Mouse (Mus musculus): ENCODE data around the gene Ddx41. TPM values are rescaled to one million over a fixed set of nuclear protein-coding genes. Genes with fewer than 3 reads are reported as not detected.

The Ddx41 gene
- total RNA-seq, 2 experiments from 2014 or later: 12.7 to 13.7 TPM

DNA sequence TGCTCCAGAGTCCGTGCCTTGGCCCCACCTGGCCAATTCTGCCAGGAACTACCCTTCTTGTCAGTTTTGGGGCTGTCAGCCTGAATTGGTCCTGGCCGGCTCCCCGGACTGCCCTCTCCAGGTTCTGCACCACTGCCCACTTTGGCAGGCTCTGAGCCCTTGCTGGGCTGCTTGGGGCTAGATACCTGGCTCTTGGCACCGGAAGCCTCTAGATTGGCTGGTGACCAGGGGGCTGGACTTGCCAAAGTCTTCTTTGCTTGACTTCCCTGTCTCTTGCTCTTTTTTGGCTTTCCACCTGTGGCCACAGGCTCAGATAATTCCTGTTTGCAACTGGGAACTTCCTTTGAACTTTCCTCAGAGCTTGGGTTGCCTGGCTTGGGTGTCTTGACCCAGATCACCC, 6.4 kb upstream of the Ddx41 start:
- no peak for DNase-seq

GRCm38 (mm10) chr13:55540933-55541332, 4.5 kb upstream of the Ddx41 start:
- no peak for DNase-seq

DNA sequence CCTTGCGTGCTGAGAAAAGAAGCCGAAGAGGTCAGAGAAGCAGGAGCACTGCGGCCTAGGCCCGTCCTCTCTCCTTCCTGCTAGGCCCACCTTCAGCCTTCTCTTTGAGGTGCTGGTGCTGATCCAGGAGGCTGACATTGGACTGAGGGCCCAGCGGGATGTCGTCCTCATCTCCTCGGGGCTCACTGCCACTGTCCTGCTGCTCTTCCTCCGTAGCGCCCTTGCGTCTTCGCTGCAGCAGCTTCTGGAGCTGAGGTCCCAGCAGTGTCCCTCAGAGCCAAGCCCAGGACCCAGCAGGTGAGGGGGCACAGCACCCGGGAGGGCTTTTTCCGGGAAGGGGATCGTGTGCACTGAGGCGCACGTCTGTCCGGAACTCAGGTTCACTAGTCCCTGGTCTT, 663 bp downstream of the Ddx41 start:
- no peak for DNase-seq

GRCm38 (mm10) chr13:55535191-55535590, 1.3 kb downstream of the Ddx41 start:
- DNase-seq: no peak

DNA sequence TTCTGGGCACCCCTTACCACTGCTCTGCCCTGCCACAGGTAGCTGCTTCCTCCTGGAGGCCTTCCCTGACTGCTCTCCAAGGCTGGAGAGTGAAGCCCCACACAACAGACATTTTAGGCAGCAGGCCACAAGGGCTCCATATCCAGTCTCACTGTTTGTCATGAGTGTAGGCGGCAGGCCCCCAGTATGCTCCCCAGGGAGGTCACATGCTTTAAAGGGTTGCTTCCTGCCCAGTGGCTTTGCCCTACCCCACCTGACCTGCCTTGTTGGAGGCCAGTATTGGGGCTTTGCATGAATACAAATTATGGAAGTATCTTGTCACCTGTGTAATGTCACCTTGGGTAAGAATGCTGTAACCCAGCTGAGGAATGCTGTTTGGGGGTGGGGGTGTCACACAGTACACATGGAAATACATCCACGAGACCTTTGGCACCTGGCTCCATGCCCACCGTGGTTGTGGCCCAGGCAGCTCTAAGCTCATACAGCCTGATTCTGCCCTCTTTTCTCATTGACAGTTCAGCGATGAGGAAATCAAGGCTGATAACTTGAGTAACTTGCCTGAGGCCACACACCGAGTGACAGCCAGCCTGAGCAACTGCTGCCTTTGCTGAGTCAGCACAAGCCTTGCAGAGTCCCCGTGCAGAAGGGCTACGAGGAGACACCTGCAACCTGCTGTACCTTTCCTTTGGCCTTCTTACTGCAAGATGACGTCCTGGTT, 7.1 kb downstream of the Ddx41 start, which contains the start of gene Dok3:
TSS of gene Dok3 (minus strand) at position 99 of the 718 bp plus-strand sequence.
- DNase-seq: no peak

DNA sequence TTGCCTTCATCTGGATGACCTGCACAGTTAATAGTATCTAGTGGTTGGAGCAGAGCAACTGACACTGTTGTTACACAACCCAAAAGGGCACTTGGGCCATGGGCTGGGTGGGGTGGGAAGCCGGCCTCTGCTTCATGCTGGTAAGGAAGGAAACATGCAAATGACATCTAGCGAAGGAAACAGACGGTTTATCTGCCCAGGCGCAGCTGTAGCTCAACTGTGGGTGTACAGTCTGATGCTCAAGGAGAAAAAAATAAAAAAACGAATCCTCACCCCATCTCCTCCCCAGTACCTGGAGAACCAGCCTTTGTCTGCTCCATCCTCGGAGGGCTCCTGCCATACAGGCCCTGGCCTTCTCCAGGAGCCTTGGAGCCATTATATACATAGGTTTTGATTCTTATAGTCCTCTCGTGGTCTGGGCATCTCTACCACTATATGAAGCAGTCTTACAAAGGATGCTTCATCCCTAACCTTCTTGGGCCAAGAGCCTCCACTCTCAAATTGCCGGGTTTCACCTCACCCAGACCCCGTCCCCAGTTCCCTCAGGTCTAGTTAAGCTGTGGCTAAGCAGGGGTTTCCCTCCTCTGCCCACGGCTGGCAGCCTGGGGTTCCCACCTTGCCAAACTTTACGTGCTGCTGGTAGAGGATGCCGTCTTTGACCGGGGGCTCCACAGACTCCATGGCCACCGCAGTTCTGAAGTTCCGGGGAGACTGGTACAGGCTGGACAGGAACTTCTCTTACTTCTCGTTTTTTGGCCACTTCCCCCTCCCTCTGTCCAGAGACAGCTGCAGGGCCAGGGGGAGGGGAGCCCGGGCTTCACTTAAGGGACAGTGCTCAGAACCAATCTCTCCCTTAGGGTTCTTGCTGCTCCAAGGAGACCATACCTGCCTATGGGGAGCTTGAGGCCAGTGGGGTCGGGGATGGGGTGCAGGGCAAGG, 8.4 kb downstream of the Ddx41 start:
- no peak for DNase-seq

- DNase-seq: no peak
Measured at GRCm38 (mm10) chr13:55527212-55527611, 9.2 kb downstream of the Ddx41 start.

DNA sequence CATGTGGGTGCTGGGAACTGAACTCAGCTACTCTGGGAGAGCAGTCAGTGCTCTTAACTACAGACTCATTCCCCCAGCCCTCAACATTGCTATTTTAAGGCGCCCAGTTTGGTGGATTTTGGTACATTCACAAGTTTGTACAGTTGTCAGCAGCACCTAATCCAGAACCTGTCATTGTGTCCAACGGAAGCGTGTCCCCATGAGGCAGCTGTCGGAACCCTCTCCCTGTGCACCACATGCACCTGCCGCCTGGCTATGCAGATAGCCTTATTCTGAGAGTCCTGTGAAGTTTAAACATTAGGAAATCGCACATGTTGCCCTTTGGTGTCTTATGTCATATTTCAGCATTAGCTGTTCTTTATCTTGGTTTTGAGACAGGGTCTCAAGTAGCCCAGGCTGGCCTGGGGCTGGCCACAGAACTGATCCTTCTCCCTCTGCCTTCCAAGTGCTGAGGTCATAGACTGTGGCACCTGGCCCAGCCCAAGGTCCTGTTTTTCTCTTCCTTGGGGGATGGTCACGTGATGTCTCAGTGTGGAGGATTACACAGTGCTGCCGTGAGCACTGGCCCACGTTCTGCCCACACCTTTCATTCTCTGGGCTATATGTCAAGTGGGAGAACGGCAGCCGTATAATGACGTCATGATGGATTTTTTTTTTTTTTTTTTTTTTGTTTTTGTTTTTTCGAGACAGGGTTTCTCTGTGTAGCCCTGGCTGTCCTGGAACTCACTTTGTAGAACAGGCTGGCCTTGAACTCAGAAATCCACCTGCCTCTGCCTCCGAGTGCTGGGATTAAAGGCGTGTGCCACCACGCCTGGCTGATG, 10.5 kb downstream of the Ddx41 start:
- DNase-seq: no peak

DNA sequence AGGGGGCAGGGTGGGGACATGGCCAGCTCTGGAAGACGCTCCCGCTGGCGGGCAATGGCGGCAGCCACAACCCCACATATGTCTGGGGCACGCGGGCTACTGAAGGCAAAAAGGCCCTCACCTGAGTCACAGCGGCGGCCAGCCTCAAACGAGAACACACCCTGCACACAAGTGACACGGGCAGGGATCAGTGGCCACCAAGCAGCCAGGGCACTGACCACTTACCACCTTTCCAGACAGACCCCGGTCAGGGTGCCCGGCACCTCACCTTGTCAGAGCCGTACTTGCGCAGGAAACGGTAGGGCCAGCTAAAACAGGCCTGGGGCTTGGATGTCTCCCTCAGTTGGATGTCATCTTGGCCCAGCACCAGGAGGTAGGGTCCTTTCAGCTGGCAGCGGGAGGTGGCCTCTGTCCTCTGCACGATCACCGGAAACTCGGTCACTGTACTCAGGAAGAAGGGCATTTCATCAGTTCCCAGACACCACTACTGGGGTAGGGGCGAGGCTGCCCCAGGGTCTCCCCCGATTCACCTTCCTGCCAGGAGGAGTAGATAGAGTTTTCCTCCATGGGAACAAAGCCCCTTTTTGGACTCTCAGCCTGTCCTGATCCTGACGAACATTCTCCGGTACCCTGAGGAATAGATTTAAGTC, 12.4 kb downstream of the Ddx41 start:
- DNase-seq: no peak

DNA sequence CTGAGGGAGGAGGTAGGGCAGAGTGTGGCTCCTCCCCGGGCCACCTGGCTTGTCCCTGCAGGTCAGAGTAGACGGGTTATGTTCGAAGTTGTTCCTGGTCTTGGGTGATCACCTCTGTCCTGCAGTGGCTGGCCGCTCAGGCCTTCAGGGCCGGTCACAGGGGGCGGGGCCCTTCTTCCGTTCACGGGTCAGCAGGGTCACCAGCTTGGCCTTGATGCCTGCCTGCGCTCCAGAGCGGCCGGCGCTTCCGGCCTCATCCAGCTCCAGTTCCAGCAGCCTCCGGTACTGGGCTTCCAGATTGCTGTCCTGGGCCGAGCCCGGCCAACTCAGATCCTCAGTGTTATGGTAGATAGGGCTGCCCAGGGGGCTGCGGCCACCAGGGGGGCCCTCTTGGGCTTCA, 13.2 kb downstream of the Ddx41 start:
- DNase-seq: peak; percentile 45

DNA sequence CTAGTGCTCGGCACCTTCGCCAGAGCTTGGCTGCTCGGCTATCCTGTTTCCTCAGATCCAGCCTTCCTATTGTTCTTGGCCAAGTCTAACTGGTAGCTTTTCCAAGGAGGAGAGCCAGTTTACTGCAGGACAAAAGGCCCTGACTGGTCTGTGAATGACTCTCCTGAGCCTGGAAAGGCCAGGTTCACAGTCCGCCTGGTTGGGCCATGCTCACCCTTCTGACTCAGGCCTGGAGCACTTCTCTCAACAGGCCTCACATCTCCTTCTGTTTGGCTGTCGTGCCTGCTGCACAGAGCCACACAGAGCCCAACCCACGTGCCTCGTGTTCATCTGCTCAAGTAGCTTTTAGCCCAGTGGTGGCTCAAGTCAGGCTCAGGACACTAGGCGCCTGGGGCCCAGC, 13.7 kb downstream of the Ddx41 start:
- no peak for DNase-seq

GRCm38 (mm10) chr13:55519606-55520005, 16.9 kb downstream of the Ddx41 start:
- no peak for DNase-seq

- DNase-seq: peak; percentile 94
Measured at GRCm38 (mm10) chr13:55516955-55517354, 19.5 kb downstream of the Ddx41 start.

- DNase-seq: no peak
Measured at GRCm38 (mm10) chr13:55513828-55514227, 22.6 kb downstream of the Ddx41 start.

DNA sequence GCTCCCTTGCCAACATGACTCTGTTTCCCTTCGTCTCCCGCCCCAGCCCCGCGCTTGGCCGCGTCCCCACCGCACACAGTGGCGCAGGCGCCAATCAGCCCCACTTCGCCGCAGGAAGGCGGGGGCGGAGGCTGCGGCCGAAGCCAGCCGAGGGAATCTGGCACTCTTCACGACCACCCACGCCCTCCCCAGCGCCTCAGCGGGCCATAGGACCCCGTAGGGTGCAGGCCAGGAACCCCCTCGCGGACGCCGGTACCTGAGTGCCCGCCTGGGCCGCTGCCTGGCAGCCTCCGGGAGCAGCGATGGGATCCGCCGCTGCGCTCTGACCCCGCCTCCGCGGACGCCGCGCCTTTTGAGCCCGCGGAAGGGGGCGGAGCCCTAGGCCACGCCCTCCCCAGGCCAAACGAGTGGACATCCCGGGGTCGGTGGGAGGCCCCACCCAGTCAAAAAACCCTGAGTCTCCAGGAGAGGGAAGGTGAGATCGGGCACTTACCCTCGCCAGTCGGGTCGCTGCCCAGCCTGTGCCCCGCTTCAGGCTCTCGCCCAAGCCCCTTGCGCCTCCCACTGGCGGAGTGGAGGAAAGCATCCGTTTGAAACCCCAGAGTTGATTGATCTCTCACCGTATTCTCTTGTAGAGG, 23.2 kb downstream of the Ddx41 start, which contains the start of gene Pdlim7:
TSS of gene Pdlim7 (minus strand) at position 566 of the 638 bp plus-strand sequence.
- DNase-seq: peak; percentile 96

DNA sequence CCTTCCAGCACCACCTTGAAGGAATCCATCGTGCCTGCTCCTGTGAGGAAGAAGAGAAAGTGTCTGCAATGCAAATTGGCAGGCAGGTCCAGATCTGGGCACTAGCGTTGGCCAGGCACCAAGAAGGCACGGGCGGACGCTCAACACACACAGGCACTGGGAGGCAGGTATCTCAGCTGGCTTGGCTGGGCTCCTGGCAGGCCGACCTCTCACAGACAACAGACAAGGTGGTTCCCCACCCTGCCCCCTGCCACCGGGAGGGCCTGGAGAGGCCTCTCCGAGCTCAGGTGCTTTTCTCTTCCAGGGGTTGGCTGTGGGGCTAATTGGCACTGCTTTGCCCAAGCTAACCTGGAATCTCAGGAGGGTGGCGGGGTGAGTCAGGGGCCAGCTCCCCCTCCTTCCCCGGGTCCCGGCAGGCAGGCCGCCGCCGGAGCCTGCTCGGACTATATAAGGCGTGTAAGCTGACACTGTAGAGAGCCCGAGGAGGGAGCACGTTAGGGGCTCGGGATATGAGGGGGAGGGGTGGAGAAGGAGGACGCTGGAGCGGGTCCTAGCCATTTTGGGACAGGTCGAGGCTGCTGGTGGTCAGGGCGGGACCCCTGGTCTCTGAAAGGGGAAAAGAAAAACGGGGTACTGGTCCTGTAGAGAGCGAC, 24.0 kb downstream of the Ddx41 start:
- peak; percentile 68 for DNase-seq

DNA sequence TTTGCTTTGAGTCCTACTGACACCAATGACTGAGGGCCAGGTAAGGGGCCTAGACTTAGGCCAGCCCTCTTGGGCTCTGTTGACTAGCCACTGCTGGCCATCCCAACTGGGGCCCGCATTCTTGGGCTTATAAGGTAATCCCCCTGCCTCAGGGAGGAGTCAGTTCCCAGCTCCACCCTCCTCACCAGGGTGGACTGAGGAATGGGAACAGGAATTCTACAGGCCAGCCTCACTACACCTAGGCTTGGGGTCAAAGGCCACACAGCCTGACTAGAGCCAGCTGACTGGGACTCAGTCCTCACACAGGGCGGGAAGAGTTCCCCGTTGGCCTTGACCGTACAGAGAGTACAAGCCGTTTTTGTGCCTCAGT, 25.0 kb downstream of the Ddx41 start:
- peak; percentile 33 for DNase-seq

- DNase-seq: peak; percentile 83
Measured at GRCm38 (mm10) chr13:55510668-55511491, 25.6 kb downstream of the Ddx41 start.

- DNase-seq: no peak
Measured at GRCm38 (mm10) chr13:55510332-55510667, 26.2 kb downstream of the Ddx41 start.

GRCm38 (mm10) chr13:55508531-55508930, 27.9 kb downstream of the Ddx41 start:
- DNase-seq: no peak
